Mouse (Mus musculus): ENCODE data around the gene Kcnq2. TPM values are rescaled to one million over a fixed set of nuclear protein-coding genes. Genes with fewer than 3 reads are reported as not detected.

Kcnq2 gene
- polyA plus RNA-seq, 1 experiment from 2014 or later, result 30.7 TPM

DNA sequence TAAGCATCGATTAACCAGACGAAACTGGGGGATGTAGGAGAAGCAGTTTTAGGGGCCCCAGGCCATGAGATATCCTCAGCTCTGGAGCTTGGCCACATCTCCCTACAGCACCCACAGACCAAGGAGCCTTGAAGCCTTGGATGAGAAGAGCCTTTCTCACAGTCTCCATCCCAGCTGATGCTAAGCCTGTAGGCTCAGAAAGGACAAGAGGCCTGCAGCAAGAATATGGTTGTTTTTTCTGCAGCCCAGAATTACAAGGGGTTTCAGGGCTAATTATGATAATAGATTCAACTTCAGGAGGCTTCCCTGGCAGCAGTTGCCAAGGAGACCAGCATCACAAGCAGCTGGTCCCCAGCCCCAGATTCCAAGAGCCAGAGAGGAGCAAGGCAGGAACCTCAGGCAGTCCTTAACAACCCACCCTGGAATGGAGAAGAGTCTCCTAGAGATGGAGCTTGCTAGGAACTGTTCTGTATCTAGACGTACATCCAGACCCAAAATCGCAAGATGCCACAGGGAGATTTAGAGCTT, 14.1 kb downstream of the Kcnq2 start:
- WGBS, result 68% methylated on average over 4 of the region's 4 CpGs
- no peak overlapping the region for H3K4me2 ChIP-seq (replicated peaks)

DNA sequence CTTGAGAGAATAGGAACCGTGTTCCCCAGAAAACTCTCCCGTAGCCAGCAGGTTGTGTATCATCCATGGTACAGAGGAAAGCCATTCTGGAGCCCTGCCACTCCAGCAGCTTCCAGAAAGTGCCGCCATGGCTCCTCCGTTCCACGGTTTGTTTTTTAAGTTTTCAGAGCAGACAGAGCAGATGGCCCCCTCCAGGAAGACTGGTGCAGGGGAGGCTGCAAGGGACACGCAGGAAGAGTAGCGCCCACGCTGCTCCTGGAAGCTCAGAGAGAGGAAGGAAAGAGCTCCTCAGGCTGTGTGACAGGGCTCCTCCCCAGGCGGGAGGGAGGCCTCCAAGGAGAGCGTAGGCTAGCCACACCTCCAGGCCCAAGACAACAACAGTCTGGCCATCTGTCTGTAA, 15.1 kb downstream of the Kcnq2 start:
- H3K4me1 ChIP-seq, result peaks cover 62% of the 10 kb centered on the region
- peak overlapping the region; percentile 88 for H3K27ac ChIP-seq (replicated peaks)
- H3K4me2 ChIP-seq (replicated peaks), result no peak overlapping the region
- 0 out of 2 replicates have a peak, but pooled peaks cover 3% of the 10 kb centered on the region for H3K27me3 ChIP-seq
- 0 out of 2 replicates have a peak overlapping the region, but pooled peaks have one; percentile 8 for H3K9ac ChIP-seq (replicated peaks)
- ATAC-seq (ENCODE audit: low FRiP score, low read depth), result no peak
- H3K4me3 ChIP-seq, result no peak overlapping the region
- WGBS, result 38% methylated on average over 10 of the region's 10 CpGs
- no peaks in the 10 kb centered on the region for H3K9me3 ChIP-seq
- no peaks in the 10 kb centered on the region for H3K36me3 ChIP-seq

More for the DNA sequence above, 14.1 kb downstream of the Kcnq2 start:
- Histone ChIP-seq H3K36me3 (no peaks in the 10 kb centered on the region), H3K4me1 (peaks cover 54% of the 10 kb centered on the region), H3K9ac (replicated peaks) (no peak overlapping the region), H3K27ac (replicated peaks) (peak overlapping the region; percentile 88), H3K27me3 (0 out of 2 replicates have a peak, but pooled peaks cover 2% of the 10 kb centered on the region), H3K9me3 (no peaks in the 10 kb centered on the region), H3K4me3 (no peak overlapping the region)
- ATAC-seq (ENCODE audit: low FRiP score, low read depth), result peak; percentile 87

DNA sequence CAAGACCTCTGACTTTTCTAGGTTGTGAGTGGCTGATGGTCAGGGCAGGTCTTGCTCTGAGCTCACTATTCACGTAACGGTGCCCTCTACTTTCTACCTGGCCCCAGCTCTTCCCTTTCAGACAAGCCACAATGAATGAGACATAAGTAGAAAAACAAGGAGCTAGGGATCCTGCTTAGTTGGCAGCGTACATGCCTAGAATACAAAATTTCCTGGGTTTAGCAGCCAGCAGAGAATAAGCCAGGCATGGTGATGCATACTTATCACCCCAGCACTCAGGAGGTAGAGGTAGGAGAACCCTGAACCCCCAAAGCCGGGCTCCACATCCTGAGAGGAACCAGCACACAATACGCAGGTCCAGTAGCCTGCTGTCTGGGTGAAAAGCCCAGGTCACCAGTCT, 18.7 kb downstream of the Kcnq2 start:
- Histone ChIP-seq H3K27ac (replicated peaks) (no peak overlapping the region), H3K4me2 (replicated peaks) (no peak overlapping the region), H3K9ac (replicated peaks) (no peak overlapping the region), H3K9me3 (no peaks in the 10 kb centered on the region), H3K4me3 (no peak overlapping the region), H3K36me3 (no peaks in the 10 kb centered on the region), H3K4me1 (peaks cover 59% of the 10 kb centered on the region), H3K27me3 (0 out of 2 replicates have a peak, but pooled peaks cover 3% of the 10 kb centered on the region)
- ATAC-seq (ENCODE audit: low FRiP score, low read depth), result no peak
- WGBS, result 84% methylated on average over 5 of the region's 5 CpGs

DNA sequence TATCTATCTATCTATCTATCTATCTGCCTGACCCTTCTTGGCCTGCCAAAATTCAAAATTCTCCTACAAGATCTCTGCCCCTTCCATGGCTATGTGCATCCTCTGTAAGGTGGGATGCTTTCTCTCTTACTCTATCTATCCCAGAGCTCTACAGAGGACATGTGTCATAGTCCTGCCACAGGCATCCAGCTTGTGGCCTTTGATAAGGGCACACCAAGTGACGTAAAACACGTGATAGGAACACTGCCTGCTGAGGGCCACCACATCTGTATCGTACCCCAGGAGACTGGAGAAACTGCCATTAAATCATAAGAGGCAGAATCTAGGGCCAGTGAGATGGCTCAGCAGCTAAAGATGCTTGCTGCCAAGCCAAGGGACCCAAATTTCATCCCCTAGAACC, 19.7 kb downstream of the Kcnq2 start:
- 86% methylated on average over 3 of the region's 3 CpGs for WGBS
- peaks cover 52% of the 10 kb centered on the region for H3K4me1 ChIP-seq
- H3K36me3 ChIP-seq, result no peaks in the 10 kb centered on the region

DNA sequence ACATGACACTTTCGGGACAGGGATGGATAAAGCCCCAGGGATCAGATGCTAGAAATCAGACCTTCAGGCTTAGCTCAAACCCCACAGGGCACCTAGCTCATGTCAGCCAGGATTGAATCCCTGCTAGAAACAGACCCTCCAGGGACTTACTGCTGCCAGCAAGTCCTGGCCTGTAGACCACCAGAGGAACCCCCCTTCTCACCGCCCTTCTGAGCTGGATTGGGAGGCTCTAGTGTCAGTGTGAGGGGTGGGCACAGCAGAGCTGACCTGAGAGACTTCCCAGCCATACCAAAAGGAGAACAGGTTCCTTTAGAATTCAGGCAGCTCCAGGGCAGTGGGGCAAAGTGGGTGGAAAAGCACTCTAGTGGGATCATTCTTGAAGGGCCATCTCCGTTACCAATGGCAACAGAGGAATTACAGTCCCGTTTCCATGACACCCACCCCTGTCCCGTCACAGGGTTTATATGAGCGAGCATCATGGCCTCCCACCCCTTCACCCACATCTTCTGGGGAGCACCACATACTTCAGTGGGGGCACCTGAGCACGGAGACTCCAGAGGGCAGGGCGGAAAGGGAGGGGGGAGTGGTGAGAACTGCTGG, 21.2 kb downstream of the Kcnq2 start:
- no peaks in the 10 kb centered on the region for H3K36me3 ChIP-seq
- no peak overlapping the region for H3K9ac ChIP-seq (replicated peaks)
- H3K9me3 ChIP-seq, result no peaks in the 10 kb centered on the region
- H3K27me3 ChIP-seq, result 0 out of 2 replicates have a peak, but pooled peaks cover 3% of the 10 kb centered on the region
- H3K27ac ChIP-seq (replicated peaks), result peak overlapping the region; percentile 27; the same call in 1 of the 2 replicates
- 43% methylated on average over 8 of the region's 8 CpGs for WGBS
- peak; percentile 54 for ATAC-seq (ENCODE audit: low FRiP score, low read depth)
- H3K4me3 ChIP-seq, result no peak overlapping the region
- peaks cover 38% of the 10 kb centered on the region for H3K4me1 ChIP-seq
- no peak overlapping the region for H3K4me2 ChIP-seq (replicated peaks)

More for the DNA sequence above, 19.7 kb downstream of the Kcnq2 start:
- H3K9ac ChIP-seq (replicated peaks), result no peak overlapping the region
- no peak overlapping the region for H3K27ac ChIP-seq (replicated peaks)
- H3K4me3 ChIP-seq, result no peak overlapping the region
- 0 out of 2 replicates have a peak, but pooled peaks cover 3% of the 10 kb centered on the region for H3K27me3 ChIP-seq
- no peak overlapping the region for H3K4me2 ChIP-seq (replicated peaks)
- H3K9me3 ChIP-seq, result no peaks in the 10 kb centered on the region
- ATAC-seq (ENCODE audit: low FRiP score, low read depth), result no peak

DNA sequence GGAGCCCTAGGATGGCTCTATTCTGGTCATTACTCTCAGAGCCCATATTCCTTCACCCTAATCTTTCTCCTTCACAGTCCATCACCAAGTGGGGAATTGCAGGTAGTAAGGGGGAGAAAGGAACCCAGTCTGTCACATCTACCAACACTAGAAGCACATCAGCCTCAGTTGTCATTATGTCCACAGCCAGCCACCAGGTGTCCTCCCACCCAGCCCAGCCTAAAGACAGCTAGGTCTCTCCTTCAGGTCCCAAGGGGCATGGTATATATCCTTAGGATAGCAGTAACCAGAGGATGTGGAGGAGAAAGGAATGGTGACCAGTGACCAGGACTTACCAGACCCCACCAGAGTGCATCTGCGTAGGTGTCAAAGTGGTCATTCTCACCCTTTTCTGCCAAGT, 23.4 kb downstream of the Kcnq2 start:
- peaks cover 34% of the 10 kb centered on the region for H3K4me1 ChIP-seq
- no peak overlapping the region for H3K27ac ChIP-seq (replicated peaks)
- H3K9me3 ChIP-seq, result no peaks in the 10 kb centered on the region
- H3K36me3 ChIP-seq, result no peaks in the 10 kb centered on the region
- ATAC-seq (ENCODE audit: low FRiP score, low read depth), result no peak
- no peak overlapping the region for H3K4me3 ChIP-seq
- WGBS, result 100% methylated on average over 1 of the region's 1 CpGs
- H3K4me2 ChIP-seq (replicated peaks), result no peak overlapping the region
- H3K9ac ChIP-seq (replicated peaks), result no peak overlapping the region
- H3K27me3 ChIP-seq, result 0 out of 2 replicates have a peak, but pooled peaks cover 3% of the 10 kb centered on the region

DNA sequence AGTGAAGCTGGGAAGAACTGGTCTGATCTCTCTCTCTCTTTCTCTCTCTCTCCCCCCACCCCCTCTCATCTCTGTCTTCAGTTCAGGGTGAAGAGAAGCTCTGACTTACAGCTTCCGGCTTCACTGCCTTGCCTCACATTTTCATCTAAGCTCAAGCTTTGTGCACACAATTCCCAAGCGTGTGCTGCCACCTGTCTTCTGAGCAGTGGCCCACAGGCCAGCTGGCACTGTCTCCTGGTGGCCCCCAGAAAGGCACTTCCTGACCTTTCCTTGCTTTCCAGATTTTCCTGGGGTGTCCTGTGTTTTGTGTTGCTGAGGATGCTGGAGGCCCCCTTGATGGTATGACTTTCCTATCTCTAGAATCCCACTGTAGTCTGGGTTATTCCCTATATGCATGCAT, 31.0 kb downstream of the Kcnq2 start:
- Histone ChIP-seq H3K9ac (replicated peaks) (no peak overlapping the region), H3K27me3 (no peaks in the 10 kb centered on the region), H3K4me1 (peaks cover 12% of the 10 kb centered on the region), H3K9me3 (no peaks in the 10 kb centered on the region), H3K4me2 (replicated peaks) (no peak overlapping the region), H3K4me3 (no peak overlapping the region), H3K36me3 (no peaks in the 10 kb centered on the region), H3K27ac (replicated peaks) (no peak overlapping the region)
- 72% methylated on average over 2 of the region's 2 CpGs for WGBS
- ATAC-seq (ENCODE audit: low FRiP score, low read depth), result no peak

DNA sequence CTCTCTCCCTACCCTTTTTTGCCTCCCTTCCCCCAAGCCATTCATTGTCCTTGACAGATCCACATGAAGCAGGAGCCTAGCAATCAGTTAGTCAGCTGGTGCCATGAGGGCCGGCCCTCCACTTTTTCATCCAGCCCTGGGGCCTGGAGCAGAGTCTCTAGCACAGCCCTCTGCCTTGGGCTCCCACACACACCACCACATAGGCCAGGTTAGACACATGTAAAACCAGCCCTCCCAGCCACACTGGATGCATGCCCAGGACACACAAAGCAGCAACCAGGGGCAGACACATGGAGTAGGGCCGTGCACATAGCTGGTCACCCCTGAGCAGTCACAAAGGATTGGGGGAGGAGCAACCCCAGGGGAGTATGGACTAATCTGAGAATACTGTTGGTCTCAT, 32.9 kb downstream of the Kcnq2 start:
- Histone ChIP-seq H3K9ac (replicated peaks) (no peak overlapping the region), H3K36me3 (no peaks in the 10 kb centered on the region), H3K27ac (replicated peaks) (0 out of 2 replicates have a peak overlapping the region, but pooled peaks have one; percentile 0), H3K4me3 (no peak overlapping the region), H3K4me2 (replicated peaks) (no peak overlapping the region), H3K27me3 (no peaks in the 10 kb centered on the region), H3K9me3 (no peaks in the 10 kb centered on the region), H3K4me1 (peaks cover 12% of the 10 kb centered on the region)
- WGBS, result 19% methylated on average over 2 of the region's 2 CpGs
- peak; percentile 30; the same call in 1 of the 2 replicates for ATAC-seq (ENCODE audit: low FRiP score, low read depth)

DNA sequence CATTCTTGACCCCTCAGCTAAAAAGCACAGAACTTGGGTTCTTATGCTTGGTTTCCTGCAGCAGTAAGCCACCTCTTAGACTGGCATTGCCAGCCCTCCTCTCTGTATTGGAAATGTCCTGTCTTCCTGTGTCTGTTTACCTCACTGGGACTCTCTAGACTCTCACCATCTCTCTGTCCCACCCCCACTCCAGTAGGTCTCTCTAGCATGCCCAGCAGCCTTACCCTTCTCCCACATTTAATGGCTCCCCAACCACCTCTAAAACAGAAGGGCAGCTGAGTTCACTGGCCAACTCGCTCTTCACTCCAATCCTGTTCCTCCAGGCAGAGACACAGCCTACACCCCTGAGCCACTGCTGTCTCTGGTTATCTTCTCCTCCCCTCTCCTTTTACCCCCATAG, 33.5 kb downstream of the Kcnq2 start:
- WGBS, result 56% methylated on average over 1 of the region's 1 CpGs

DNA sequence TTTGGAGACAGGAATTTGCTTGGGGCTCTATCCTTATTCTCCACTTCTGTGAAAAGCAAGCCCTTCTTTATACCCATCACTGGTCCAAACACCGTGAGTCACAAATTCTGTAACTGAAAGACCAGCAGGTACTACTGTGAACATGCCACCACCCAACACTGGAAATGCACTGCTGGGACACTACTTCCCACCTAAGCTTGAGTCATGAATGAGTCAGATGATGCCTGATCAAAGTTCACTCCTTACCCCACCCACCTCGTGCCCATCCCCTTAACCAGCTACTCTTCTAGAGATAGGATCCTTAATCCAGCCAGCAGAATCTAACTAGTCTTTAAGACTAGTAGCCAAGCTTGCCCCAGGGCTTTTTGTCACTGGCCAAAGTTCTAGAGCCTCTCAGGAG, 35.0 kb downstream of the Kcnq2 start:
- ATAC-seq (ENCODE audit: low FRiP score, low read depth), result no peak
- H3K4me2 ChIP-seq (replicated peaks), result no peak overlapping the region
- no peak overlapping the region for H3K9ac ChIP-seq (replicated peaks)
- H3K9me3 ChIP-seq, result no peaks in the 10 kb centered on the region
- no peak overlapping the region for H3K27ac ChIP-seq (replicated peaks)
- H3K36me3 ChIP-seq, result no peaks in the 10 kb centered on the region
- 85% methylated on average over 2 of the region's 2 CpGs for WGBS
- peaks cover 12% of the 10 kb centered on the region for H3K4me1 ChIP-seq
- no peak overlapping the region for H3K4me3 ChIP-seq
- H3K27me3 ChIP-seq, result no peaks in the 10 kb centered on the region

More for the DNA sequence above, 33.5 kb downstream of the Kcnq2 start:
- Histone ChIP-seq H3K9me3 (no peaks in the 10 kb centered on the region), H3K4me1 (peaks cover 12% of the 10 kb centered on the region), H3K36me3 (no peaks in the 10 kb centered on the region), H3K9ac (replicated peaks) (no peak overlapping the region), H3K27me3 (no peaks in the 10 kb centered on the region), H3K4me2 (replicated peaks) (no peak overlapping the region), H3K27ac (replicated peaks) (0 out of 2 replicates have a peak overlapping the region, but pooled peaks have one; percentile 0), H3K4me3 (no peak overlapping the region)
- no peak for ATAC-seq (ENCODE audit: low FRiP score, low read depth)

DNA sequence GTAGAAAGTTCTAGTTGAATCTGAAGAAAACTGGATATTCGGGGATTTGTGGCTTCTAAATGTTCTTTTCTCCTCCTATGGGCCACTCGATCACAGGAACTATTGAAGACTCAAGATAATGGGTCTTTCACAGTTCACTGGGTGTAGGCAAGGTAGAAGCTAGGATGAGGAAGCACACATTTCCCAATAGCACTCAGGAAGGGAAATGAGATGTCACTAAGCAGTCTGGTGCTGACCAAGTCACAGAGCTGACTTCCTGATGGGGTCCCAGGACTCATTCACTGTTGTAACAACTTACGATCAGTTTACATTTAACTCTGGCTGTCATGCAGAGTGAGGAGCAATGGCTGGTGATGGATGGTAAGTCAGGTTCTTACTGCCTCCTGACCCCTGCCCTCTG, 45.0 kb downstream of the Kcnq2 start:
- Histone ChIP-seq H3K4me2 (replicated peaks) (no peak overlapping the region), H3K9me3 (no peaks in the 10 kb centered on the region), H3K27me3 (no peaks in the 10 kb centered on the region), H3K4me3 (no peak overlapping the region), H3K36me3 (0 out of 2 replicates have a peak, but pooled peaks cover 3% of the 10 kb centered on the region), H3K4me1 (no peaks in the 10 kb centered on the region), H3K27ac (replicated peaks) (no peak overlapping the region), H3K9ac (replicated peaks) (no peak overlapping the region)
- no peak for ATAC-seq (ENCODE audit: low FRiP score, low read depth)
- 80% methylated on average over 3 of the region's 3 CpGs for WGBS

DNA sequence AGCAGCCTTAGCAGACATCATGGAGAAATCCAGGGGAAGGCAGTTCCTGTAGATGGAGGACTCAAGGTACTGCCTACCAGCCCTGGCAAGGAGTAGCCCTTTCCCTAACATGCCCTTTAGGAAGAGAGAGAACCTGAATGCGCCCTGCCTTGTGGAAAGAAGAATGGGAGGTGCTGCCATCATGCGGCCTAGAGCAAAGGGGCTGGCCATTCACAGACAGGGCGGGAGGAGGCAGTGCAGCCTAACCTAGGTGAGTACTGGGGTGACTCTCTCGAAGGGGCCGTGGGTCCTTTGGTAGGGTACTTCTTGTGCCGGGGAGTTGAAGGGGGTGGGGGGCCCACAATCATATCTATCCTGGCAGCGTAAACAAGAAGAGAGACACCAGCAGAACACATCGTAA, 50.1 kb downstream of the Kcnq2 start:
- Histone ChIP-seq H3K27me3 (no peaks in the 10 kb centered on the region), H3K4me3 (no peak overlapping the region), H3K9me3 (no peaks in the 10 kb centered on the region), H3K36me3 (0 out of 2 replicates have a peak, but pooled peaks cover 7% of the 10 kb centered on the region), H3K27ac (replicated peaks) (no peak overlapping the region), H3K4me1 (peaks cover 3% of the 10 kb centered on the region; the same call in 1 of the 2 replicates), H3K9ac (replicated peaks) (no peak overlapping the region), H3K4me2 (replicated peaks) (no peak overlapping the region)
- ATAC-seq (ENCODE audit: low FRiP score, low read depth), result no peak
- WGBS, result 76% methylated on average over 8 of the region's 8 CpGs

Measured in midbrain, embryonic 12.5 days (tissue).